Mouse (Mus musculus) megakaryocyte progenitor cell, adult 5-6 weeks (primary cell): ENCODE results near the gene U2af1l4. TPM values are rescaled to one million over a fixed set of nuclear protein-coding genes. Genes with fewer than 3 reads are reported as not detected.
A peak's percentile ranks its signal among the peaks of the same experiment; 100 is the strongest.

Experiments used
- ATAC-seq: replicated peaks from 2 replicates; pipeline ENCODE4 v1.8.0; 2016; ENCODE audit warnings: mild to moderate bottlenecking, moderate TSS enrichment, inconsistent platforms; ENCODE audit not compliant: poor library complexity
- total RNA-seq, 2 experiments: library from RNA; stranded (forward) in 1 of 2; stranded (reverse) in 1 of 2; fragments of 157-497, 149-512 nt in 1 of 2; fragments of 200-1000 nt in 1 of 2; gene quantifications; 2 replicates each; pipeline versions ENCODE4 v1.2.3 to v1.2.4; 2015 to 2017

Gene U2af1l4
- total RNA-seq (2015) (21.4 and 23.4 TPM in 2 replicates), total RNA-seq (2017) (86.9 and 96.7 TPM in 2 replicates)

DNA sequence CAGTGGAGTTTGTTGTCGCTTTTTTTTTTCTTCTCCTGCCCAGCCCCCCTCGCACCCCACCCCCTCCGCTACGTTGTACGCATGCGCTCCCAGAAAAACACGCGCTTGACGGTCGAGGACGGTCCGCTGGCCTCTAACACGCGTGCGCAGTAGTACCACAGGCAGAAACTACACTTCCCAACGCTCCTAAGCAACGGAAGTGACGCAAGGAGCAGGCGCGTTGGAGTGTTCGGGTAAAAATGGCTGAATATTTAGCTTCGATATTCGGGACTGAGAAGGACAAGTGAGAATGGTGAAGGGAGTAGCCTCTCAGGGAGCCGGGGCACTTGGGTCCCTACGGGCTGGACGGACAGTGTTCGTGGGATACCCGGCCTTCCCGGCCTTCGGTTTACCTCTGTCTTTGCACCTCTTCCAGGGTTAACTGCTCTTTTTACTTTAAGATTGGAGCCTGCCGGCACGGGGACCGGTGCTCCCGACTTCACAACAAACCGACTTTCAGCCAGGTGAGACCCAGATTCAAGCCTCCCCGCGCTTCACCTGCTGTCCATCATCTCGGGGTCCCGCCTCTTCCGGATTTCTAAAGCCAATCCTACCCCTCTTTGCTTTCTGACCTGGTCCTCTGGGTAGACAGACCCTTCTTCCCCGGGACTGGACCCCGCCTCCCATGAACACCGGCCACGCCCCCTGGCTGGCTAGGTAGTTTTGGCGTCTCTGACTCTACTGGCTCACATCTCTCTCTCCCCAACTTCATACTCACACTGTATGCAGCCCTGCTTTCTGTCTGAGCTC, at the start of gene U2af1l4, which contains the start of the genes Gm49396 and Psenen:
Gene U2af1l4 (plus strand): TSS at position 185 of the 789 bp plus-strand sequence.
Gene Gm49396 (plus strand): TSS at position 228 of the 789 bp plus-strand sequence.
Gene Psenen (minus strand): TSS at position 511 of the 789 bp plus-strand sequence.
- peak; percentile 68 for ATAC-seq

DNA sequence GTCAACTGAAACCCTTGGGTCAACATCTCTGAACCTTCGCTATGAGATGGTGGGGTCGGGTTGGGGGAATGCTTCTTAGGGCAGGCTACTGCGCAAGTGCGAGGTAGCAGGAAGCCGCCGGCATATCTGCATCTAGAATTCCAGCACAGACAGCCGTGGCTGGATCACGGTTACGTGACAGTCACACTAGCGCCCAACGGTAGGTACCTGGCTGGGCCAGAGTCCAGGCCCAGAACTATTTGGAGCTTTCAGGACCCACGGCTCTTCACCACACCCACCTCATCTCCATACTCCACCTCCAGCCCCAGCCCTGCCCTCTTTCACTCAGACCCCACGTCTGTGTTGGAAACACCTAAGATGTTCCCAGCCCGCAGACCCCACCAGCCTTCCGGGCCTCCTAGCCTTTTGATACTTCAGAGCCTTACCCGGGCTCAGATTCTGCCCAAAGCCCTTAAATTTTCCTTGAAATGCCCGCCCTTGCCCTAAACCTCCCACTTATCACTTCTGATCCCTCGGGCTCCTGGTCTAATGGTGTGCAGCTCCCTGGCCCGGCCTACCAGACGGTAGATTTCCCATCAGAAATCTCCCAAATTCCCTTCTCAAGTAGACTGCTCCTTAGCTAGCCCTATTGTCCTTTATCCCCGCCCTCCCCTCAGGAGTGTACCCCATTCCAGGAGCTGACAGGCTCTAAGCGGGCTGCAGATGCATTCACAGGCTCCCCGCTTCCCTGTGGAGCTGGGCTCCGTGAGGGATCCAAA, 47.9 kb upstream of the U2af1l4 start:
- ATAC-seq, result no peak

DNA sequence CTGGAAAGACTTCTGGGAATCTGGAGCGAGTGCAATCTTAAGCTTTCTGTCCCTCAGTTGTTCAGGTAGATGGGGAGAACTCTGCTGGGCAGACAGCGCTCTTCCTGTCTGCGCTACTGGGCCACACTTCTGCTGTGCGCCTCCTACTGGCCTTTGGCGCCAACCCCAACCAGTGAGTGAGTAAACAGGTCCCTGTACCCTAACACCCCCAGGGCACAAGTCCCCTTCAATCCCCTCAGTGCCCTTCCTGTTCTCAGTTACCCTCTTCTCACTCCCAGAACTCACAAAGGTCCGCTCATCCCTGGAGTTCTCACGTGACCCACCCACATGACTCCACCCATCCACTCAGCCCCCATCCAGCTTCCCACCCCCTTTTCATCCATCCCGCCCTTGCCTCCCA, 44.8 kb upstream of the U2af1l4 start:
- no peak for ATAC-seq

DNA sequence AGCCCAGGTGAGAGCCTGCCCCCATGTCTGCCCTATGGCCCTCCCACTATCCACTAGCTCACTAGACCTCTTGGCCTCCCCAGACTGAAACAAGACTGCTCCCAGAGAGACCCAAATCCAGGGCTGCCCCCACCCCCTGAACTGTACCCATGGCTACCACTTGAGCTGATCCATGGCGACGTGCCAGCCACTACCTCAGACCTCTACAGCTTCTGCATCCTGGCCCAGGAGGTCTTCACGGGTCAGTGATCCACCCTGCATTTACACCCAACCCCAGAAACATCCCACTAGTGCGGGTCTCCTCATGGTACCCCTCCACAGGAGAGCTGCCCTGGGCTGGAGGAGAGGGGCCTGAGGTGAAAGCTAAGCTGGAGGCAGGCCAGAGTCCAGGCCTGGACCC, 42.7 kb upstream of the U2af1l4 start:
- no peak for ATAC-seq

DNA sequence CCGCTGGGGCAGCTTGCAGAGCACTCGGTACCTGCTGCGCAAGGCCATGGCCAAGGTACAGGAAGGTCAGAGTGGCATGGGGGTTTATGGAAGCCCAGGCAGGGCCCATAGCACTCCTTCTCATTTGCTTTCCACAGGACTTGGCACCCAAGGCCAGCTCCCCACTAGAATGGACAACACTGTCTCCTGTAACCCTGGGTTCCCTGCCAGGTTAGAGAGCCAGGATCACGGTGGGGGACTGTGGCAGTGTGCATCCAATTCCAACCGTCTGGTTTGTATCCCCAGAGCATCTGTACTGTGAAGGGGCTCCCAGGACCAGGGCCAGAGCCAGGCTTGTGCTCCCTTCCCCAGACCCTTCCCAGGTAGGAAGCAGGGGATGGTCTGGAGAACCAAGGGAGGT, 42.2 kb upstream of the U2af1l4 start:
- ATAC-seq, result no peak

DNA sequence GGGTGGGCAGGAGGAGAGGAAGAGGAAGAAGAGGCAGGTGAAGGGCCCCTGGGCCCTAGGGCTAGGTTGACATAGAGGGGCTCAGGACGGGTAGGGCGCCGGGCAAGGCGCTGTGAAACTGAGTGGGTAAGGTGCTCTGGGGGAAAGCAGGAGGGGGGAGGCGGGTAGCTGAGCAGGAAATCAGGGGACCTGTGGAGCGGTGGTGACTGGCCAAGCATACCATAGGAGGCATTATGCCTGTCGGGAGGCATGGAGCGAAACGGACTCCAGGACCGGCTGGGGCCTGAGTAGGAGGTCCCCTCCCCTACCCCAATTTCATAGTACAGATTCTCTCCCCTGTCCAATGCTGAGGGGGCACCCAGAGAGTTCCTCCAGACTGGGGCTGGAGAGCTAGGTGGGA, 40.2 kb upstream of the U2af1l4 start:
- ATAC-seq, result no peak

DNA sequence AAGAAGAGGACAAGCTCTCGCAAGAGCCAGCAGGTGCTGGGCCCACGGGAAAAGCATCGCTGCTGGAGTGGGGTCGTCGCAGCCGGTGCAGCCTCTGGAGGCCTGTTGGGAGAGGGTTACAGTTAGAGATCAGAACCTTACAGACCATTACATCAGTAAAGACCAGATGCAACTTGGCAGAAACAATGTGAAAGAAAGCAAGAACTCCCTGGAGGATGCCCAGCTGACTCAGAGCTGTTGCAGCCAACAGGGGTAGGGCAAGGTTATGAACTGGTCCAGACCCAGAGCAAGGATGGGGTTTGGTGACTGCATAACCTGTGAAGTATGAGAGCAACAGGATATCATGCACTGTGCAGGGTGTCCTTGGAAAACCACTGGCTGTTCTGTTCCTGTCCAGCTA, 38.6 kb upstream of the U2af1l4 start:
- ATAC-seq, result no peak

DNA sequence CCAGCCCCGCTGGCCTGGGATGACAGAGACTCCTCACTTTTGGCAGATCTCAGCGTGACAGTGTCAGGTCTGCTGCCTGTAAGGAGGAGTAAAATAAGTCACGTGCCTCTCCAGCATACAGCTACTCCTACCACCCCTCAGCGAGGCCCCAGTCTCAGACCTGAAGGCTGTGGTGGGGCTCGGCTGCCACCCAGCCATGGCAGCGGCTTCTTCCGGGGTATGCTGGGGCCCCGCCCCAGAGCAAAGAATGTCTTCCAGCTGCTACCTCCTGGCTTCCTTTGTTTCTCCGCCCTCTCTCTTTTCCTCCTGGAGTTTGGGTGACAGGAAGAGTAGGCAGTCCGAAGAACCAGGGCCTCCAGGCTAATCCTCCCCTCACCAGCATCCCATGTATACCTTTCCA, 37.1 kb upstream of the U2af1l4 start:
- no peak for ATAC-seq

DNA sequence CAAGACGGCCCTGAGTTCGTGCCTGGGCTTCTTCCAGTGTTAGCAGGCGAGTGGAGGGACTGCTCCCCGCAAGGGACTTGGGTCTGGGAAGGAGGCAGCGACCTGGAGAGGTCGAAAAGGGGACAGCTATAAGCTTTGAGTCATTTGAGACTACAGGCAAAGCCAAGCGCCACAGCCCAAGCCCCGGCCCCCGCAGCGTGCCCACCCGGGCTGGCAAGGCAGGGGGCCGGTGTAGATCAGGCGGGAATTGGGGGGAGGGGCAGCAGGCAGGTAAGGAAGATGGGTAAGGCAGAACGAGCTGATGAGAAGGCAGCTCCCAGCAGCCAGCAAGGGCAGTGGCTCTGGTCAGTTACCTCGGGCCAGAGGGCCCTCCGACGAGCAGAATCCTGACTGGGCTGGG, 36.7 kb upstream of the U2af1l4 start:
- no peak for ATAC-seq

DNA sequence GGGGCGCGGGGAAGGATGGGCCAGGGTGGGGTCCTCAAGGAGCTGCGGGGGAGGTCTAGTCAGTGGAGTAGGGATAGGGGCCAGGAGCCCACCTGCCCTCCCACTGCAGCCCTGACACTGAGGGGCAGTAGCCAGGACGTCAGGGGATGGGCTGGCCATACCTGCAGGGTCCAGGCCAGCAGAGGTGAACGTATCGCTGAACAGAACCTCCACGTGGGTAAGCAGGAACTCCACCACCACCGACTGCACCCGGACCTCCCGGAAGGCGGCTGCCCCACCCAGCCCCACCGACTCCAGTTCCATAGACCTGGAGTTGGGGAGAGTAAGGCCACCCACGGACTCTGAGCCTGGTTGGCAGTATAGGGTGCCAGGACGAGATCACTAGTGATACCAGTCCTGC, 36.1 kb upstream of the U2af1l4 start:
- ATAC-seq, result no peak

DNA sequence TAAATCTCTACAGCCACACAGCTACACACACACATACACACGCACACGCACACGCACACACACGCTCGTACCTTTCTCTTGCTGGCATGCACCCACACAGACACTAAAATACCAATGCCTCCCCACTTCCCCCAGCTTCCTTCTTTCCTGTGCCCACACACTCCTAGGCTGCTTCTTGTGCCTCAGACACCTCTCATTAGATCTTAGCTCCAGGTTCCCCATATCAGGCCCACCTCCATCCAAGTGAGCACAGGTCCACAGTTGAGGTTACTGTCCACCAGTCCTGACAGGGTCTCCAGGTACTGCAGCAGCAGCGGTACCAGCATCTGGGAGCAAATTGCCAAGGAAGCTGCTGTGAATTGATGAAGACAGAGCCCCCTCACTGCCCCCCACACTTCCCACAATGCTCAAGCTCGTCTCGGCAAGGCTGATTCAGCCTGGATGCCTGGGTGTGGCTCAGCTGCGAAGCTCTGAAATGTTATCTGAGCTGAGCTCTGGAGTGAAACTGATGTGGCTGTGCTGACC, 31.7 kb upstream of the U2af1l4 start:
- ATAC-seq, result no peak

DNA sequence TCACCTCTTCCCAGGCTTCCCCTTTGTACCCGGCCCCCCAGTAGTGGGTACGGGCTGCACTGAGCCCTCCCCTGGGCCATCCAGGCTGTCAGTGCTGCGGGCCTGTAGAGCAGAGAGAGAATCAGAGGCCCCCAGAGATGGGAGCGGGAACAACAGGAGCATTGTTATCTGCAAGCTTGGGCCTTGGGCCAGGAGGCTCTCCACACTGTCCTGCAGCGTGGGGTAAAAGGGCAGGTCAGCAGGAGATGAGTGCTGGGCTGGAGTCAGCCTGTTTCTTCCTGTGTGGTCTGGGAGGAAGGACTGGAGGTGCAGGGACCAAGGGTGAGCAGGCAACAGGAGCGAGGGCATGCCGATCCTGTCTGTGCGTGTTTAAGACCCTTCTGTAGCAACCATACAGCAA, 30.2 kb upstream of the U2af1l4 start:
- ATAC-seq, result no peak

DNA sequence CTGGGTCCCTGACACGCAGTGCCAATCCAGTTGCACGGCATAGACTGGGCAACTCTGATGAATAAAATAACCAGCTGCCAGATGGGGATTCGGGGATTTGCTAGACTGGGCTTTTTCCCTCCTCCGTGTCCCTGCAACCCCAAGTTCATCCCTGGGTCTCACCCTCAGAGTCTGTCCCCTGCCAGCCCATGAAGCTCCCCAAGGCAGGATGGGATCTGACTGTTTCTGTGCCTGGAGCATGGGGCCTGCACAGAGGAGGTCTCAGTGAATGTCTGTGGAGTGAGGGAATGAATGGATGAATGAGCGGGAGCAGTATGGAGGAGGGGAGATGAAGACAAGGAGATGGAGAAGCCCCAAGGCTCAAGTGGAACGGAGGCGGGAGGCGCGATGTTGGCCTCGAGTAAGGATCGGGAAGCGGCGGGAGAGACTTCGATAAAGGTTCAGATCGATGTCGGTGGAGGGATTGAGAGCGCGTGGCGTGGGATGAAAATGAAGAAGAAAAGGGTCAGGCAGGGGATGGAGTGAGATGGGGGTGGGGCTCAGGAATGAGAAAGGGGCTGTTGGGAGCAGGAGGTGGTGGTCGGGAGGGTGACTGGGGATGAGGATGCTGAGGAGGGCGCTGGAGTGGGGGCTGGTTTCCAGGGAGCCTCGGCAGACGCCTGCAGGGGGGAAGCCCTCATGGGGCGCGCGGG, 29.0 kb upstream of the U2af1l4 start:
- ATAC-seq, result no peak

DNA sequence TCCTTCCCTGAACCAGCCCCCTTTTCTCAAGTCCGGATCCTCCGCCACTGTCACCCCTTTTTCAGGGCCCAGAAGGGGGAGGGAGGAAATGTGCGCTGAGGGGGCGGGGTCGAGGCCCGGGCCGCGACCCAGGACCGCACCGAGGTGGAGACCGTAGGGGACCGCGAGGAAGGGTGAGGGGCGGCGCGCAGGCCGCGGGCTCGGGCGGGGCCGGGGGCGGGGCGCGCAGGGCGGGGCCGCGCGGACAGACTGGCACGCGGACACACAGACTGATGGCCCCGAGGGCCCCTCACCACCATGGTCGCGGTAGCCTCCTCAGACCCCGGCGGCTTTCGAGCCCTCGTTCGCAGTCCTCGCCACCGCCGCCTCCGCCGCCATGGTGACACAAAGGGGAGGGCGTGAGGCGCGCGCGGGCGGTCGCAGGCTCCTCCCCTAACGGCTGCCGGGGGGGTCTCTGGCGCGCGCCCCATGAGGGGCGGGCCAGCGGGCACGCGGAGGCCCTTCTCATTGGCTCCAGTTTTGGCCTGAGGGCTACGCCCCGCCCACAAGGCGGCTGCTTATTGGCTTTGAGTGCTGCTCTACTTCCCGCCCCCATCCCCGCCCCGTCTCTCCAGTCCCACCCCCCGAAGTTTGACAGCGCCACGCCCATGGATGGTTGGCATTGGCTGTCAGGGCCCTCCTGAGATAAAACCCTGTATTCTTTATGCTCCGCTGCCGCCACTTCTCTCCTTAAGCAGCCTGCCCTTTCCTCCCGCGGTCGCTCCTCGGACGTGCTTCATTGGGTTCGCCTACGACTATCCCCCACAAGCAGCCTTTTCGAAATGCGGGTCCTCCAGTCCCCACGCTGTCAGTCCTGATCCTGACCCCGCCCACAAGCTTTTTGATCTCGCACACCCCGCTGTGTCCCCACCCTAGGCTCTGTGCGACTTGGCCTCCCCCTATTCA, 28.2 kb upstream of the U2af1l4 start, which contains the start of gene Arhgap33:
Gene Arhgap33 (minus strand): TSS at position 428 of the 945 bp plus-strand sequence.
- peak; percentile 94 for ATAC-seq

DNA sequence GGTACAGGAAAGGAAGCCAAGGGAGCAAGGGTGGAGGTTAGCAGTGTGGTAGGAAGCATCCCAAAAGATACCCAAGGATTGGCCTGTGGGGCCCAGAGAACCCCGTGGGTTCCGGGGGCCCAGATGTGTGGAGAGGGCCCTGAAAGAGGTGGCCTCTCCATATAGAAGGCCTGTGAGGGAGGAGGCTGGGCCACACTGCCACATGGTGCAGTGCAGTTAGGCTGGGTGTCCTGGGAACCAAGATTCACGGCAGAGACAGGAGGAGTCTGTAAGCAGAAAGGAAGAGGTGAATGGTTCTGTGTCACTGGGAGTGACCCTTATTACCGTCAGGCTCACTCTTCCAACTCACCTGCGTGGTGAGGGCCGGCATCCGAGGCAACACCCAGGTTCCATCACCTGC, 22.5 kb upstream of the U2af1l4 start:
- ATAC-seq, result no peak

DNA sequence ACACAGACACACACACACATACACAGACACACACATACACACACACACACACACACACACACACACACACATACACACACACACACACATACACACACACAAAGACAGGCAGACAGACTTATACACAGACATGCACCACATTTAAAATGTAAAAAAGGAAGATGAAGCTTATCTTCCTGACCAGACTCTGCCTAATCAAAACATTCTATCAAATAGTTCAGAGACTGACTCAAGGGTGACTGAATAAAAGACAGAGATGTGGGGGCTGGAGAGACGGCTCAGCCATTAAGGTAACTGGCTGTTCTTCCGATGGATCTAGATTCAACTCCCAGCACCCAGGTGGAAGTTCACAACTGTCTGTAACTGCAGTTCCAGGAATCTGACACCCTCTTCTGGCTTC, 18.8 kb upstream of the U2af1l4 start:
- ATAC-seq, result peak; percentile 71

DNA sequence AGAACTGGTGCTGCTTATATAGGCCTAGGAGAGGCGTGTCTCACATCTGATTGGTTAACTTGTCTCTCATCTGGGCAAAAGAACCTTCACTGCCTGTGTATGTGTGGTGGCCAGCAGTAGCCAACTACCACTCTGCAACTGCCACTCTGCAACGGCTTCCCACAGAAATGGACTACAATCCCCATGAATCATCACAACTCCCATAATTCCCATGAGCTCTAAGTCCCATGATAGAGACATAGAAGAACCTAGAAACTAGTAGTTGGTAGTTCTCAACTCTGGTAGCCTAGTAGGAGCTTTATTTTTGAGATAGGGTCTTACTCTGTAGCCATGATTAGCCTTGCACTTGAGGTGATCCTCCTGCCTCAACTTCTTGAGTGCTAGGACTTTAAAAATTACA, 13.2 kb upstream of the U2af1l4 start:
- ATAC-seq, result no peak

DNA sequence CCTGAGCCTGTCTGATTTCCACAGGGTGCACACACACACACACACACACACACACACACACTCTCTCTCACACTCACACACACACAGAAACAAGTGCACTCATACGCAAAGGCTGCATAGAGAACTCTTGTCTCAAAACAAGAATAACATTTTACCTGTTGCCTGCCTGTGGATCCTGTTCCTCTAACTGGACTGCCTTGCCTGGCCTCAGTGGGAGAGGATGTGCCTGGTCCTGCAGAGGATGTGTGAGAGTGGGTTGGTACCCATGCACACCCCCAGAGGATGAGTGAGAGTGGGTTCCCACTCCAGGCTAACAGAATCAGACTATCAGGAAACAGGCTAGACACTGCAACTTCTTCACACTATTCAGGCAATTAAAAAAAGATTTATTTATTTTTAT, 12.5 kb upstream of the U2af1l4 start:
- ATAC-seq, result no peak

DNA sequence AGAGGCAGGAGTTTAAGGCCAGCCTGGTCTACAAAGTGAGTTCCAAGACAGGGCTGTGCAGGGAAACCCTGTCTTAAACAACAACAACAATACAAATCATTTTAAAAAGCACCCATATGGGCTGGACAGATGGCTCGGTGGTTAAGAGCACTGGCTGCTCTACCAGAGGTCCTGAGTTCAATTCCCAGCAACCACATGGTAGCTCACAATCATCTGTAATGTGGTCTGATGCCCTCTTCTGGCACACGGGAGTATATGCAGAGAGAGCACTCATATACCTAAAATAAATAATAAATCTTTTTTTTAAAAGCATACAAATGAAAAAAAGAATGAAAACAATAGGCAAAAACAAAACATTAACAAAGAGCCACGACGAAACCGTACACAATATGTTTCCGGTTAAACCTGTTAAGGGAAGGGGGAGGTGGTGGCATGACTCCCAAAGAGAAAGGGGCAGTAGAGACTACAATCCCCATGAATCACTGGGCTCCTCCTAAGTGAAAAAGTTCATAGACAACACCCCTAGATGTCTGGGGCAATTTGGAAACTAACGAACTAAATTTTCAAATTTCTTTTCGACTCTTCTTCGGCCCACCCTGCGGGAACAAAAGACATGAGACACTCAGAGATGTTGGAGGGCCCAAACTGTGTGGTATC, 11.5 kb upstream of the U2af1l4 start:
- ATAC-seq, result peak; percentile 55
